Mouse (Mus musculus) E14TG2a.4 (cell line): ENCODE results near the gene Fam43a.

Source experiments
- CTCF ChIP-seq: conservative IDR thresholded peaks from 2 replicates; pipeline ENCODE4 v1.5.1; 2014; ENCODE audit warnings: low read length
- POU5F1 ChIP-seq: IDR thresholded peaks from 2 replicates; pipeline ENCODE4 v1.6.1; 2014; ENCODE audit warnings: low read length, borderline replicate concordance

DNA sequence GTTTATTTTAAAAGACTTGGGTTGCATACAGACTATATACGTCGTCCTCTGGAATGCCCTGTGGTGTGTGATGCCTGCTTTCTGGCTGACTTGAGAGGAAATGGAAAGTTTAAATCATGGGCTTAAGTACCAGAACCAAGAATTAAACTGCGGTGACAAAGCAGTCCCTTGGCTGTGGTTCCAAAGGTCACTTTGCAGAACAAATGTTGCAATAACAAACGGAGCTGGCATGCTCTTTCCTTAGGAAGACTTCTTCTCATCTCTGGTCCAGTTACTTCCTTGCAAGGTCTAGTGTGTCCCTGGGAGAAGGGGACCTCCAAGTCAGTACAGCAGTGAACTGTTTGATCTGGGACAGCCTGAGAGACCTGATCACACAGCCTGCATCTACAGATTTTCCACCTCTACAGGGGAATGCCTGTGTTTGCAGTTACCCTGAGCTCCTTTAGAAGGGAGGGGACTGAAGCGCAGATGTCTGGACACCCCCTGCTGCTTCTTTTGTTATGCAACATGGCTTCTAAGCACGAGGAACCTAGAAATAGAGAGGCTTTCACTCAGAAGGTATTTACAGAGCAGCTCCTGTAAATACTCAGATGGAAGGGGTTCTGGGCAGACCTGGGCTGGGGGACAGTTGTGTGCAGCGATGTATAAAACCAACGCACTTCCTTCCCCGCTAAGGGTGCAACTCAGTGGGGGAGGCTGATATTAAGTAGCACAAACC, 46.5 kb downstream of the Fam43a start:
- TF ChIP-seq POU5F1 = peak; percentile 99
- no peak for TF ChIP-seq CTCF
